Mouse (Mus musculus) liver, embryonic 13.5 days (tissue): ENCODE results near the gene Rxylt1. TPM values are rescaled to one million over a fixed set of nuclear protein-coding genes. Genes with fewer than 3 reads are reported as not detected.
A peak's percentile ranks its signal among the peaks of the same experiment; 100 is the strongest.

ENCODE experiments used
- ATAC-seq: fragments of 200-750 bp; cut with Nextera tagmentation; 2 replicates; pipeline ENCODE4 v1.8.0; 2017; ENCODE audit warnings: low read depth, mild to moderate bottlenecking, moderate number of reproducible peaks, moderate library complexity
- DNase-seq: peaks from one replicate; pipeline ENCODE4 v3.0.0; 2022
- H3K27ac ChIP-seq: fragments of 300-500 bp; sonication (generic); 2 replicates; pipeline ENCODE4 v1.5.1; 2015; ENCODE audit warnings: moderate library complexity, mild to moderate bottlenecking, inconsistent platforms
- H3K27me3 ChIP-seq: fragments of 300-500 bp; sonication (generic); 2 replicates; pipeline ENCODE4 v1.6.1; 2015; ENCODE audit warnings: mild to moderate bottlenecking, inconsistent platforms
- H3K36me3 ChIP-seq: fragments of 300-500 bp; sonication (generic); 2 replicates; pipeline ENCODE4 v1.6.1; 2015; ENCODE audit warnings: mild to moderate bottlenecking, inconsistent platforms
- H3K4me1 ChIP-seq: fragments of 300-500 bp; sonication (generic); replicated peaks from 2 replicates; pipeline ENCODE4 v1.6.1; 2015; ENCODE audit warnings: inconsistent platforms
- H3K4me2 ChIP-seq: fragments of 300-500 bp; sonication (generic); 2 replicates; pipeline ENCODE4 v1.6.1; 2015; ENCODE audit warnings: inconsistent platforms, mild to moderate bottlenecking, moderate library complexity
- H3K4me3 ChIP-seq: fragments of 300-500 bp; sonication (generic); replicated peaks from 2 replicates; pipeline ENCODE4 v1.5.1; 2015; ENCODE audit warnings: mild to moderate bottlenecking, inconsistent platforms
- H3K9ac ChIP-seq: fragments of 300-500 bp; sonication (generic); 2 replicates; pipeline ENCODE4 v1.6.1; 2015; ENCODE audit warnings: mild to moderate bottlenecking, inconsistent platforms
- H3K9me3 ChIP-seq: fragments of 300-500 bp; sonication (generic); replicated peaks from 2 replicates; pipeline ENCODE4 v1.6.1; 2016; ENCODE audit warnings: inconsistent platforms
- WGBS: fragments of 180-500 bp; shearing (Covaris S2); methylation state at CpG from one replicate; pipeline ENCODE4 v1.1.7; 2015; ENCODE audit not compliant: insufficient replicate concordance; 5-methylcytosine and 5-hydroxymethylcytosine counted together
- polyA plus RNA-seq: library from polyadenylated mRNA; unstranded; fragments of >200 nt; fragmentation: Nextera tagmentation; extraction: Ambion mirVana; gene quantifications from 2 replicates; pipeline ENCODE4 v1.2.1, GENCODE M21; 2015

Gene Rxylt1
- 18.5 and 19.4 TPM in 2 replicates for polyA plus RNA-seq

- peaks cover 11% of the 10 kb centered on the region; the same call in 1 of the 2 replicates for H3K4me1 ChIP-seq
- 2% methylated on average over 47 of the region's 48 CpGs for WGBS
- ATAC-seq (peak; percentile 95), DNase-seq (peak; percentile 97)
- H3K27ac ChIP-seq: peak within 1 kb of the TSS; percentile 80
- H3K9ac ChIP-seq: peak within 1 kb of the TSS; percentile 80
- peak within 1 kb of the TSS; percentile 94 for H3K4me2 ChIP-seq
- peak within 1 kb of the TSS; percentile 74 for H3K4me3 ChIP-seq
- H3K27me3 ChIP-seq: no peaks in the 10 kb centered on the region
- no peaks in the 10 kb centered on the region for H3K9me3 ChIP-seq
- H3K36me3 ChIP-seq: peaks cover 3% of the 10 kb centered on the region; the same call in 1 of the 2 replicates
Observed at GRCm38 (mm10) chr10:122096980-122097844, at the start of gene Rxylt1. TSS of gene Rxylt1 (minus strand) at chr10:122097371.

- Histone ChIP-seq H3K4me3 (no peak overlapping the region), H3K27ac (no peak overlapping the region), H3K9ac (no peak overlapping the region), H3K4me1 (no peaks in the 10 kb centered on the region), H3K9me3 (no peaks in the 10 kb centered on the region), H3K4me2 (no peak overlapping the region), H3K36me3 (no peaks in the 10 kb centered on the region), H3K27me3 (no peaks in the 10 kb centered on the region)
- ATAC-seq: no peak
- WGBS: 82% methylated on average over 21 of the region's 21 CpGs
- no peak for DNase-seq
Observed at GRCm38 (mm10) chr10:122121290-122121970, 24.3 kb upstream of the Rxylt1 start.

DNA sequence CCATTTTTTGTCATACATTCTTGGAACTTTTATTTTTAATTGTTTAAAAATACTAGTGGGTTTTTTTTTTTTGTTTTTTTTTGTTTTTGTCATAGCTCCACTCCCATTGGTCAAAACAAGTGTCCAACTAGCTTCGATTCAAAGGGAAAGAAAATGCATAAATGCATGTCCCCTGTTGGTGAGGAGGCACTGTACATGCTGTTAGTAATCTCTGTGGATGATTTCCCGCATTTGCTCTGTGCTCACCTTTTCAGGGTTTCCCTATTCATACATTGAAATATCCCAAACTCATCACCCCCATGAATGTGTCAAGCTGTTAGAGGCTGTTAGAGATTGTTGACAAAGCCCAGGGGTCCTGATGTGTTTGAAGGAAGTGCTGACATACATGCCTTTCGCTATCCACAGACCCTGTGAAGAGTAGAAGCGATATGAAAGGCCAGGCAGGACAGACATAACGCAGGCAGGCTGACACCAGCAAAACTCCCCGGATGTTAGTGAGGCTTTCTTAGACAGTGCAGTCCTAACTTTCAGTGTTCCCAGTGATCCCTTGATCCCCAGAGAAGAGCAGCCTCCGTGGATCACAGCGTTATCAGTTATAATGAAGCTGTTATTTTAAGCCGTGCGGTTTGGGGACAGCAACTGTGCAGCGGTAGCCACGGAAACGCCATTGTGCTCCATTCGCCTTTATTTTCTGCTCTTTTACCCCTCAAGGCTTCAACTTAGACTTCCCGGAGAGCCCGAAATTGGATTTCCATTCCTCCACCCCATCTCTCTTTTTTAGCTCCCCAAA lies 23.5 kb upstream of the Rxylt1 start:
- DNase-seq: no peak
- no peak for ATAC-seq
- Histone ChIP-seq H3K4me2 (no peak overlapping the region), H3K9ac (no peak overlapping the region), H3K4me3 (no peak overlapping the region), H3K4me1 (no peaks in the 10 kb centered on the region), H3K27me3 (no peaks in the 10 kb centered on the region), H3K9me3 (no peaks in the 10 kb centered on the region), H3K27ac (no peak overlapping the region), H3K36me3 (no peaks in the 10 kb centered on the region)
- 73% methylated on average over 16 of the region's 16 CpGs for WGBS

- DNase-seq (no peak), ATAC-seq (no peak)
- Histone ChIP-seq H3K27ac (no peak overlapping the region), H3K27me3 (no peaks in the 10 kb centered on the region), H3K4me2 (no peak overlapping the region), H3K9ac (no peak overlapping the region), H3K9me3 (no peaks in the 10 kb centered on the region), H3K36me3 (no peaks in the 10 kb centered on the region), H3K4me1 (no peaks in the 10 kb centered on the region), H3K4me3 (no peak overlapping the region)
- 22% methylated on average over 6 of the region's 6 CpGs for WGBS
Observed at GRCm38 (mm10) chr10:122119451-122119850, 22.3 kb upstream of the Rxylt1 start.

DNA sequence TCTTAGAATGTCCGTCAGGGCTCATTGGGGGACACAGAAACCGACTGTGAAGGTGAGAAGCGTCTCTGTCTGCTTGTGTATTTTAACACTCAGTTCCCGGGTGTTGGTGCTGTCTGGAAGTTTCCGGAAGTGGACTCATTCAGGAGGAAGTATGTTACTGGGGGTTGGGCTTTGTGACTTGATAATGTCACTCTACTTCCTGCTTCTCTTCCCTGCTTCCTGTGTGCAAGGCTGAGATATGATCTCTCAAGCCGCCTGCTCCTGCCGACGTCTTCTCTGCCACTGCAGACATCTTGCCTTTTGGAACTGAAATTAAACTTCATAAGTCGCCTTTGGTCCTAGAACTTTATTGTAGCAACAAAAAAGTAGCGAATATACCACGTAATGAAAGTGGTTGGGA lies 19.5 kb upstream of the Rxylt1 start:
- Histone ChIP-seq H3K9me3 (no peaks in the 10 kb centered on the region), H3K9ac (no peak overlapping the region), H3K27ac (no peak overlapping the region), H3K4me1 (no peaks in the 10 kb centered on the region), H3K27me3 (no peaks in the 10 kb centered on the region), H3K4me2 (0 out of 2 replicates have a peak overlapping the region, but pooled peaks have one; percentile 10), H3K36me3 (no peaks in the 10 kb centered on the region), H3K4me3 (no peak overlapping the region)
- ATAC-seq (no peak), DNase-seq (no peak)
- 29% methylated on average over 11 of the region's 11 CpGs for WGBS

GRCm38 (mm10) chr10:122106633-122107028 lies 9.5 kb upstream of the Rxylt1 start:
- 64% methylated on average over 3 of the region's 3 CpGs for WGBS
- DNase-seq: no peak

GRCm38 (mm10) chr10:122105889-122106632 lies 8.9 kb upstream of the Rxylt1 start:
- no peak overlapping the region for H3K27ac ChIP-seq
- WGBS: 58% methylated on average over 10 of the region's 10 CpGs
- no peaks in the 10 kb centered on the region for H3K9me3 ChIP-seq
- ATAC-seq (no peak), DNase-seq (no peak)
- H3K4me3 ChIP-seq: no peak overlapping the region
- no peaks in the 10 kb centered on the region for H3K27me3 ChIP-seq
- H3K4me2 ChIP-seq: no peak overlapping the region
- no peak overlapping the region for H3K9ac ChIP-seq
- no peaks in the 10 kb centered on the region for H3K4me1 ChIP-seq
- H3K36me3 ChIP-seq: no peaks in the 10 kb centered on the region

More at GRCm38 (mm10) chr10:122106633-122107028, 9.5 kb upstream of the Rxylt1 start:
- Histone ChIP-seq H3K9me3 (no peaks in the 10 kb centered on the region), H3K9ac (no peak overlapping the region), H3K27ac (no peak overlapping the region), H3K4me1 (no peaks in the 10 kb centered on the region), H3K4me3 (no peak overlapping the region), H3K27me3 (no peaks in the 10 kb centered on the region), H3K36me3 (no peaks in the 10 kb centered on the region), H3K4me2 (no peak overlapping the region)
- no peak for ATAC-seq

GRCm38 (mm10) chr10:122105407-122105806 lies 8.2 kb upstream of the Rxylt1 start:
- Histone ChIP-seq H3K27ac (no peak overlapping the region), H3K4me3 (no peak overlapping the region), H3K9ac (no peak overlapping the region), H3K27me3 (no peaks in the 10 kb centered on the region), H3K4me2 (no peak overlapping the region), H3K4me1 (no peaks in the 10 kb centered on the region), H3K9me3 (no peaks in the 10 kb centered on the region), H3K36me3 (no peaks in the 10 kb centered on the region)
- no peak for ATAC-seq
- DNase-seq: no peak
- 1% methylated on average over 3 of the region's 3 CpGs for whole genome bisulfite sequencing

DNA sequence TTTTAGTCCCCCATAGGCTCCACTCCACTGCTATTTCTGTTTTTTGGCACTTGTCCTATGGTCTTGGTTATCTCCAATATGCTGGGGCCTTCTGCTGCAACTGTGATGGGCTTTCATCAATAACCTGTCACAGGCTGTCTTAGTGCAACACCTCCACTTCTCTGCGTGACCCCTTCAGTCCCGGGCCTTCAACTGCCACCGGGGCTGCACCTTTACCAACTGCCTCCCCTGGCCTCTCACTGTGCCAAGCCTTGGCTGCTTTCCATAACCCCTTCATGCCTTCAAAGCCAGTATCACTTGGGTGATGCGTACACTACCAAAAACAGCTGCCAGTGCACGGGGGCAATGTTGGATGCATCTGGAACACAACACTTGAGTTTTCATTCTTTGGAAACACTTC lies 5.5 kb upstream of the Rxylt1 start:
- ATAC-seq: no peak
- no peaks in the 10 kb centered on the region for H3K27me3 ChIP-seq
- 72% methylated on average over 5 of the region's 5 CpGs for WGBS

DNA sequence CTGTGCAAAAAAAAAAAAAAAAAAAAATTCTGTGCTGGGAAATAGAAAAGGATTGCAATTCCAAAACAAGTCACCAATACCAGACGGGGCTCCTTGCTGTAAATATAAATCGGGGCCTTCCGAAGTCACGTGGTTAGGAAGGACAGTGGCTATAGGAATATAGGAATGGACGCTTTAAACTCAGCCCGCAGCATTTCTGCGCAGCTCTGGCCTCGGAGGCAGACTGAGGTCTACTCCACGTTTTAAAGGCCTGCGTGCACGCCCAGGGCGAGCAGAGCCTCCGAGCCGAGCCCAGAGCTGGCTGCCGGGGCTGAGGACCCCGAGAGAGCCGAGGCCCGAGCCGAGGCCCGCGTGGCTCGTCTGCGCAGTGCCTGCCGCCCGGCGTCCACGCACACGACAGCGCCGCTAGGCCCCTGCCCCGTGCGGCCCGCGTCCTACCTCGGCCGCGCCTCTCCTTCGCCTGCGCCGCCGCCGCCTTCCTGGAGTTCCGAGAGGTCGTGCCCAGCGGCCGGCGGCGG lies 650 bp downstream of the Rxylt1 start:
- H3K9me3 ChIP-seq: no peaks in the 10 kb centered on the region
- H3K27ac ChIP-seq: peak overlapping the region; percentile 80
- peaks cover 3% of the 10 kb centered on the region; the same call in 1 of the 2 replicates for H3K36me3 ChIP-seq
- H3K4me3 ChIP-seq: peak overlapping the region; percentile 74
- H3K4me2 ChIP-seq: peak overlapping the region; percentile 94
- peak; percentile 68 for ATAC-seq
- peak overlapping the region; percentile 80 for H3K9ac ChIP-seq
- no peaks in the 10 kb centered on the region for H3K27me3 ChIP-seq
- no peak for DNase-seq
- peaks cover 11% of the 10 kb centered on the region; the same call in 1 of the 2 replicates for H3K4me1 ChIP-seq
- WGBS: 0% methylated on average over 44 of the region's 48 CpGs

More for the DNA sequence above, 5.5 kb upstream of the Rxylt1 start:
- Histone ChIP-seq H3K4me3 (no peak overlapping the region), H3K9me3 (no peaks in the 10 kb centered on the region), H3K36me3 (no peaks in the 10 kb centered on the region), H3K27ac (no peak overlapping the region), H3K9ac (no peak overlapping the region), H3K4me1 (no peaks in the 10 kb centered on the region), H3K4me2 (no peak overlapping the region)
- no peak for DNase-seq
